Mouse (Mus musculus): ENCODE measurements at regions not wholly inside any gene's neighbourhood (a gene's known extent, or its start where the extent isn't known, plus 50 kb on each side); places are given as distances from the start of the nearest gene placed in this dataset.

GRCm38 (mm10) chr7:129102437-129102836 is 154.4 kb upstream of the Plpp4 start:
- TF ChIP-seq CTCF (IDR thresholded peaks at IDR 0.05; ENCODE audit: extremely low read depth, insufficient read depth, insufficient read length, insufficient replicate concordance) (no peak), POLR2A (IDR thresholded peaks at IDR 0.05; ENCODE audit: low read depth, low read length) (no peak)
